Mouse (Mus musculus) E14TG2a.4 (cell line): ENCODE results near the gene Poglut1.

Experiments used
- CTCF ChIP-seq: conservative IDR thresholded peaks from 2 replicates; pipeline ENCODE4 v1.5.1; 2014; ENCODE audit warnings: low read length
- NANOG ChIP-seq: IDR thresholded peaks from 2 replicates; pipeline ENCODE4 v1.6.1; 2014; ENCODE audit warnings: borderline replicate concordance, low read length, mixed read lengths

GRCm38 (mm10) chr16:38584761-38585160, 34.7 kb upstream of the Poglut1 start:
- TF ChIP-seq CTCF (no peak), NANOG (no peak)
